Comparison of ENCODE assay signal across 9 mouse cellular contexts in the genomic region with DNA sequence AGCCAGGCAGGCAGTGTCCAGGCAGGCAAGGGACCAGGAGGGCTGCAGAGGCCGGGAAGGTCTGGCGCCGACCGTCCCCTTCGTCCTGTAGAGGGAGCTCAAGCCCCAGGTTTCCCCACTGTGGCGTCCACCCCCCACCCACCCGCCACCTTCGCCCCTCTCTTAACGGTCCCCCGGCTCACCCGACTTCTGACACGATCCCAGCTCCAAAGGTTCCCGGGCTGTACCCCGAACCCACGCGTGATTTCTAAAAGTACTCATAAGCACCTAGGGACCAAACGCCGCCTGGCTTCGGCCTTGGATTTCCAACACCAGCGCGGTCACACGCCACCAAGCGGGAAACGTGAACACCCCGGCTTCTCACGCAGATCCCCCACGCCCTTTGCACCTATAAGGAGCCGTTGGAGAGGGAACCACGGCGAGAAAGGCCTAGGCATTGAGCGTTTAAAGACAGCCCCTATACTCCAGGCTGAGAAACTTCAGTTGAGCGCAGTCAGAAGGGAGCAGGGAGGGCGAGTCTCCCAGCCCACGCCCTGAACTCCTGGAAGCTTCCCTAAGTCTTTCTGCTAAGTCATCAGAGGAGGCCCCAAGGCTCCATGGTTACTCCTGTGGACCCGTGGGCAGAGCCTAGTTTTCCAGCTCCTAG. TPM values are rescaled to one million over a fixed set of nuclear protein-coding genes. Genes with fewer than 3 reads are reported as not detected.
A peak's percentile ranks its signal among the peaks of the same experiment; 100 is the strongest.
DNase-seq lines count a peak whose midpoint lies in the region; ATAC-seq and TF ChIP-seq lines count a peak whose summit lies in the region.
"Had no signal": no experiment of that assay in that cellular context is flagged by ENCODE, and none has a peak within 500 bp of the region (broad histone marks: within the 10 kb centered on the region; RNA-seq: fewer than 3 reads in every experiment).

No protein-coding gene starts in this region.

- no peak overlapping the region for H3K27ac ChIP-seq in layer of hippocampus, adult 2 months
- H3K27ac ChIP-seq in hindbrain, embryonic 16.5 days (ENCODE audit: low read depth, low read length), result 0 out of 2 replicates have a peak overlapping the region, but pooled peaks have one; percentile 12
- H3K27ac ChIP-seq in liver, embryonic 13.5 days, result no peak overlapping the region
- no peak overlapping the region for H3K27ac ChIP-seq in neural tube, embryonic 13.5 days (replicated peaks)

- peak; percentile 82 for TF ChIP-seq CTCF in layer of hippocampus, adult 2 months (conservative IDR thresholded peaks at IDR 0.05)

- 1% methylated on average over 35 of the region's 35 CpGs for WGBS in hindbrain, embryonic 16.5 days
- 2% methylated on average over 35 of the region's 35 CpGs for WGBS in liver, embryonic 13.5 days (ENCODE audit: insufficient replicate concordance)
- under 1% methylated on average over 35 of the region's 35 CpGs for WGBS in neural tube, embryonic 13.5 days

- peak overlapping the region; percentile 48 for H3K9ac ChIP-seq in hindbrain, embryonic 16.5 days (ENCODE audit: low read depth, low read length)
- H3K9ac ChIP-seq in liver, embryonic 13.5 days, result no peak overlapping the region
- peak overlapping the region; percentile 82; the same call in 1 of the 2 replicates for H3K9ac ChIP-seq in neural tube, embryonic 13.5 days

- peaks cover 15% of the 10 kb centered on the region for H3K27me3 ChIP-seq in hindbrain, embryonic 16.5 days (replicated peaks; ENCODE audit: control insufficient read depth, insufficient read depth, low read length)
- peaks cover 76% of the 10 kb centered on the region for H3K27me3 ChIP-seq in liver, embryonic 13.5 days
- H3K27me3 ChIP-seq in neural tube, embryonic 13.5 days, result peaks cover 76% of the 10 kb centered on the region

- H3K9me3 ChIP-seq in hindbrain, embryonic 16.5 days (ENCODE audit: control insufficient read depth, low read length), result no peaks in the 10 kb centered on the region
- H3K9me3 ChIP-seq in liver, embryonic 13.5 days (replicated peaks), result no peaks in the 10 kb centered on the region
- no peaks in the 10 kb centered on the region for H3K9me3 ChIP-seq in neural tube, embryonic 13.5 days

- peaks cover 25% of the 10 kb centered on the region for H3K4me1 ChIP-seq in hindbrain, embryonic 16.5 days (ENCODE audit: control insufficient read depth, insufficient read depth, low read depth, low read length)
- H3K4me1 ChIP-seq in liver, embryonic 13.5 days (replicated peaks), result peaks cover 36% of the 10 kb centered on the region
- H3K4me1 ChIP-seq in neural tube, embryonic 13.5 days (replicated peaks), result peaks cover 65% of the 10 kb centered on the region

- DNase-seq in layer of hippocampus, adult 2 months (ENCODE audit: low spot score in 2 of 2), result peak; percentile 5 to 62
- DNase-seq in layer of hippocampus, adult 8-10 months (ENCODE audit: low spot score in 2 of 2), result no peak
- DNase-seq in cerebellum, adult 8-10 months, result peak; percentile 40
- DNase-seq in gastrocnemius, adult 18-20 months (ENCODE audit: low spot score), result peak; percentile 71
- no peak for DNase-seq in liver, embryonic 13.5 days

- H3K4me3 ChIP-seq in layer of hippocampus, adult 2 months, result peak overlapping the region; percentile 30
- peak overlapping the region; percentile 35 for H3K4me3 ChIP-seq in hindbrain, embryonic 16.5 days (ENCODE audit: low read length)
- H3K4me3 ChIP-seq in liver, embryonic 13.5 days (replicated peaks), result peak overlapping the region; percentile 29
- peak overlapping the region; percentile 55 for H3K4me3 ChIP-seq in neural tube, embryonic 13.5 days

- ATAC-seq in hindbrain, embryonic 16.5 days, result no peak
- ATAC-seq in liver, embryonic 13.5 days (ENCODE audit: low read depth), result no peak; the same call in 1 of the 2 replicates
- ATAC-seq in neural tube, embryonic 13.5 days (ENCODE audit: low read depth), result 0 out of 2 replicates have a peak, but pooled peaks have one; percentile 26
- no peak for ATAC-seq in CD4-positive, CD25-positive, alpha-beta regulatory T cell, adult 4 months

- H3K36me3 ChIP-seq in hindbrain, embryonic 16.5 days (ENCODE audit: control insufficient read depth, insufficient read depth, low read length), result no peaks in the 10 kb centered on the region
- H3K36me3 ChIP-seq in liver, embryonic 13.5 days, result no peaks in the 10 kb centered on the region
- no peaks in the 10 kb centered on the region for H3K36me3 ChIP-seq in neural tube, embryonic 13.5 days
- H3K36me3 ChIP-seq: G1E had no signal

- H3K4me2 ChIP-seq in hindbrain, embryonic 16.5 days (ENCODE audit: low read length), result peak overlapping the region; percentile 88
- peak overlapping the region; percentile 56 for H3K4me2 ChIP-seq in liver, embryonic 13.5 days
- H3K4me2 ChIP-seq in neural tube, embryonic 13.5 days, result peak overlapping the region; percentile 83

RNA-seq across cellular contexts. Expression of a gene that starts 4.1 kb away (rescaled TPM):
- under 1 TPM; 0.18 to 0.25 TPM for total RNA-seq in layer of hippocampus, adult 2 months (2021)
- total RNA-seq in layer of hippocampus, adult 8-10 months (2022), result under 1 TPM; 0.23 to 0.71 (median 0.47) TPM
- 1 to 10 TPM; 4.5 TPM for total RNA-seq in gastrocnemius, adult 18-20 months (2021)
- 9.0 and 10.5 TPM in 2 replicates for polyA plus RNA-seq in hindbrain, embryonic 16.5 days (2015; fragmentation: Nextera tagmentation; extraction: Ambion mirVana)
- polyA plus RNA-seq in liver, embryonic 13.5 days (2015; fragmentation: Nextera tagmentation; extraction: Ambion mirVana), result 0.06 and 0.15 TPM in 2 replicates
- 6.8 and 9.9 TPM in 2 replicates for polyA plus RNA-seq in neural tube, embryonic 13.5 days (2015; fragmentation: Nextera tagmentation; extraction: Ambion mirVana)
- polyA plus RNA-seq in CD4-positive, CD25-positive, alpha-beta regulatory T cell, adult 4 months (2017; shearing (Covaris generic)), result not detected
- polyA plus RNA-seq: G1E had no signal

Comparison
In these comparisons a context has a peak if more than half of its experiments do, and no peak if none do; other contexts are left out.
1. DNase-seq: peak in layer of hippocampus, adult 2 months (2 of 2), cerebellum, adult 8-10 months (single experiment) and gastrocnemius, adult 18-20 months (single experiment); none in layer of hippocampus, adult 8-10 months (0 of 2) and liver, embryonic 13.5 days (single experiment).
2. Peak in every context shown above with its lines, with median percentiles within 50 percentile points of each other: H3K4me3 ChIP-seq and H3K4me2 ChIP-seq.